Mouse (Mus musculus) MEL (cell line): Measurements from ENCODE around the gene Syn2. TPM values are rescaled to one million over a fixed set of nuclear protein-coding genes. Genes with fewer than 3 reads are reported as not detected.

Experiments
- DNase-seq: peaks from one replicate; pipeline ENCODE4 v3.0.0; 2011; ENCODE audit warnings: low read depth, low spot score
- H3K27ac ChIP-seq: 2 replicates; pipeline ENCODE4 v1.5.1; 2012; ENCODE audit warnings: low read depth, mild to moderate bottlenecking, control low read depth, low read length, moderate library complexity; ENCODE audit not compliant: control insufficient read depth
- H3K27me3 ChIP-seq, 2 experiments: fragments of 150-350 bp in 1 of 2; sonication (generic) in 1 of 2; 2 replicates each; pipeline ENCODE4 v1.6.1; 2012; ENCODE audit warnings: low read length in 2 of 2, mild to moderate bottlenecking in 2 of 2, improper control_type of control experiment in 1 of 2, moderate library complexity in 1 of 2; ENCODE audit not compliant: insufficient read depth in 2 of 2, control insufficient read depth in 1 of 2
- H3K36me3 ChIP-seq, 2 experiments: 2 replicates each; pipeline ENCODE4 v1.6.1; 2012 to 2014; ENCODE audit warnings: low read length in 2 of 2, improper control_type of control experiment in 1 of 2, inconsistent platforms in 1 of 2, mild to moderate bottlenecking in 1 of 2; ENCODE audit not compliant: insufficient read depth in 2 of 2, control insufficient read depth in 1 of 2
- H3K4me1 ChIP-seq, 2 experiments: fragments of 150-350 bp in 1 of 2; sonication (generic) in 1 of 2; 2 replicates each; pipeline ENCODE4 v1.6.1; 2012; ENCODE audit warnings: low read length in 2 of 2, improper control_type of control experiment in 1 of 2, mild to moderate bottlenecking in 1 of 2; ENCODE audit not compliant: insufficient read depth in 2 of 2, control insufficient read depth in 1 of 2
- H3K4me3 ChIP-seq, 2 experiments: fragments of 150-350 bp in 1 of 2; sonication (generic) in 1 of 2; 2 replicates each; pipeline ENCODE4 v1.5.1; 2012; ENCODE audit warnings: low read depth in 2 of 2, low read length in 2 of 2, mild to moderate bottlenecking in 2 of 2, moderate library complexity in 2 of 2, control low read depth in 1 of 2, improper control_type of control experiment in 1 of 2; ENCODE audit not compliant: control insufficient read depth in 1 of 2, insufficient read depth in 1 of 2
- H3K79me2 ChIP-seq: 2 replicates; pipeline ENCODE4 v1.6.1; 2012; ENCODE audit warnings: mild to moderate bottlenecking, low read length, moderate library complexity; ENCODE audit not compliant: control insufficient read depth, poor library complexity, insufficient read depth
- H3K9ac ChIP-seq: 2 replicates; pipeline ENCODE4 v1.6.1; 2012; ENCODE audit warnings: low read depth, mild to moderate bottlenecking, control low read depth, low read length, moderate library complexity; ENCODE audit not compliant: control insufficient read depth, poor library complexity, severe bottlenecking
- H3K9me3 ChIP-seq: fragments of 150-350 bp; sonication (generic); replicated peaks from 2 replicates; pipeline ENCODE4 v1.6.1; 2012; ENCODE audit warnings: mild to moderate bottlenecking, low read length, improper control_type of control experiment, moderate library complexity; ENCODE audit not compliant: insufficient read depth
- BHLHE40 ChIP-seq: IDR thresholded peaks from 2 replicates; pipeline ENCODE4 v1.6.1; 2012; ENCODE audit warnings: low read depth, mild to moderate bottlenecking, inconsistent platforms, low read length, improper control_type of control experiment, borderline replicate concordance
- CHD2 ChIP-seq: IDR thresholded peaks from 2 replicates; pipeline ENCODE4 v1.6.1; 2011; ENCODE audit warnings: low read length, improper control_type of control experiment
- ELF1 ChIP-seq: IDR thresholded peaks from 2 replicates; pipeline ENCODE4 v1.6.1; 2014; ENCODE audit warnings: low read depth, mild to moderate bottlenecking, inconsistent platforms, low read length, improper control_type of control experiment, moderate library complexity
- EP300 ChIP-seq, 2 experiments: IDR thresholded peaks; 2 replicates each; pipeline ENCODE4 v1.6.1; 2011; ENCODE audit warnings: improper control_type of control experiment in 2 of 2, low read length in 2 of 2, low read depth in 1 of 2, mild to moderate bottlenecking in 1 of 2
- ETS1 ChIP-seq: IDR thresholded peaks from 2 replicates; pipeline ENCODE4 v1.6.1; 2012; ENCODE audit warnings: low read depth, mild to moderate bottlenecking, inconsistent platforms, low read length, improper control_type of control experiment, moderate library complexity
- JUND ChIP-seq: IDR thresholded peaks from 2 replicates; pipeline ENCODE4 v1.6.1; 2011; ENCODE audit warnings: low read depth, mild to moderate bottlenecking, improper control_type of control experiment, low read length
- KAT2A ChIP-seq: conservative IDR thresholded peaks from 2 replicates; pipeline ENCODE4 v1.6.1; 2012; ENCODE audit warnings: low read depth, low read length, improper control_type of control experiment, inconsistent platforms
- MXI1 ChIP-seq: IDR thresholded peaks from 2 replicates; pipeline ENCODE4 v1.6.1; 2011; ENCODE audit warnings: mild to moderate bottlenecking, low read depth, low read length, improper control_type of control experiment
- MYB ChIP-seq: IDR thresholded peaks from 2 replicates; pipeline ENCODE4 v1.6.1; 2011; ENCODE audit warnings: mild to moderate bottlenecking, low read depth, low read length, improper control_type of control experiment
- MYC ChIP-seq: IDR thresholded peaks from 2 replicates; pipeline ENCODE4 v1.6.1; 2011; ENCODE audit warnings: low read depth, mild to moderate bottlenecking, low read length, improper control_type of control experiment, moderate library complexity
- NELFE ChIP-seq: IDR thresholded peaks from 2 replicates; pipeline ENCODE4 v1.6.1; 2011; ENCODE audit warnings: low read depth, low read length, improper control_type of control experiment
- NRF1 ChIP-seq: IDR thresholded peaks from 2 replicates; pipeline ENCODE4 v1.6.1; 2014; ENCODE audit warnings: low read depth, mild to moderate bottlenecking, inconsistent platforms, low read length, improper control_type of control experiment, moderate library complexity; ENCODE audit not compliant: poor library complexity, insufficient read depth, severe bottlenecking
- POLR2A ChIP-seq, 2 experiments: IDR thresholded peaks; 2 replicates each; pipeline ENCODE4 v1.6.1; 2011 to 2012; ENCODE audit warnings: low read length in 2 of 2, mild to moderate bottlenecking in 2 of 2, control low read depth in 1 of 2, improper control_type of control experiment in 1 of 2, low read depth in 1 of 2, moderate library complexity in 1 of 2; ENCODE audit not compliant: control insufficient read depth in 1 of 2, insufficient read depth in 1 of 2, poor library complexity in 1 of 2
- POLR2AphosphoS2 ChIP-seq: IDR thresholded peaks from 2 replicates; pipeline ENCODE4 v1.6.1; 2011; ENCODE audit warnings: low read length, improper control_type of control experiment
- POLR2AphosphoS5 ChIP-seq: IDR thresholded peaks from 2 replicates; pipeline ENCODE4 v1.6.1; 2012; ENCODE audit warnings: low read depth, borderline replicate concordance, mild to moderate bottlenecking, inconsistent platforms, low read length, moderate library complexity, mixed read lengths
- RAD21 ChIP-seq: IDR thresholded peaks from 2 replicates; pipeline ENCODE4 v1.6.1; 2011; ENCODE audit warnings: mild to moderate bottlenecking, low read depth, low read length, improper control_type of control experiment
- SMC3 ChIP-seq: IDR thresholded peaks from 2 replicates; pipeline ENCODE4 v1.6.1; 2011; ENCODE audit warnings: low read depth, low read length, improper control_type of control experiment
- UBTF ChIP-seq: IDR thresholded peaks from 2 replicates; pipeline ENCODE4 v1.6.1; 2012; ENCODE audit warnings: low read depth, mild to moderate bottlenecking, inconsistent platforms, low read length, improper control_type of control experiment, moderate library complexity, borderline replicate concordance; ENCODE audit not compliant: insufficient read depth
- USF1 ChIP-seq: IDR thresholded peaks from 2 replicates; pipeline ENCODE4 v1.6.1; 2014; ENCODE audit warnings: low read depth, mild to moderate bottlenecking, inconsistent platforms, low read length, improper control_type of control experiment, moderate library complexity
- ZKSCAN1 ChIP-seq: IDR thresholded peaks from 2 replicates; pipeline ENCODE4 v1.6.1; 2012; ENCODE audit warnings: low read depth, mild to moderate bottlenecking, inconsistent platforms, low read length, improper control_type of control experiment, moderate library complexity
- ZMIZ1 ChIP-seq: IDR thresholded peaks from 2 replicates; pipeline ENCODE4 v1.6.1; 2012; ENCODE audit warnings: low read depth, mild to moderate bottlenecking, inconsistent platforms, low read length, improper control_type of control experiment, moderate library complexity
- ZNF384 ChIP-seq: IDR thresholded peaks from 2 replicates; pipeline ENCODE4 v1.6.1; 2012; ENCODE audit warnings: low read depth, mild to moderate bottlenecking, inconsistent platforms, low read length, improper control_type of control experiment
- polyA plus RNA-seq, 2 experiments: library from polyadenylated mRNA; stranded (reverse) in 1 of 2; unstranded in 1 of 2; fragments of >175 nt in 1 of 2; fragments of >200 nt in 1 of 2; gene quantifications; 2 replicates each; pipeline versions ENCODE4 v1.2.1 to v1.2.4; 2012; ENCODE audit warnings: low replicate concordance in 2 of 2, low read depth in 1 of 2; ENCODE audit not compliant: insufficient read length in 2 of 2, insufficient read depth in 1 of 2, missing spikeins in 1 of 2
- total RNA-seq: library from RNA; depleted of rRNA; stranded (reverse); fragments of 300-350 nt; gene quantifications from 2 replicates; pipeline ENCODE4 v1.2.3, GENCODE M21; 2012

The Syn2 gene
- total and polyA plus RNA-seq, 3 experiments, result not detected

- TF ChIP-seq ZKSCAN1, result no peak
- no peak for TF ChIP-seq POLR2AphosphoS5
- TF ChIP-seq SMC3, result no peak
- TF ChIP-seq EP300 (IDR thresholded peaks at IDR 0.05; ENCODE audit: low read depth in 1 of 2, low read length in 2 of 2), result no peak
- no peak for TF ChIP-seq JUND
- no peak overlapping the region for H3K4me3 ChIP-seq
- H3K27me3 ChIP-seq, result no peaks in the 10 kb centered on the region; a peak in 1 of 4 replicates
- no peak overlapping the region for H3K27ac ChIP-seq
- H3K36me3 ChIP-seq, result no peaks in the 10 kb centered on the region
- no peak overlapping the region for H3K9ac ChIP-seq
- no peaks in the 10 kb centered on the region for H3K4me1 ChIP-seq
- H3K9me3 ChIP-seq, result no peaks in the 10 kb centered on the region
- no peak for DNase-seq
- H3K79me2 ChIP-seq, result no peaks in the 10 kb centered on the region
Measured at GRCm38 (mm10) chr6:115275116-115275815, 140.6 kb downstream of the Syn2 start.

- Histone ChIP-seq H3K27ac (no peak overlapping the region), H3K9me3 (no peaks in the 10 kb centered on the region), H3K4me1 (no peaks in the 10 kb centered on the region), H3K4me3 (no peak overlapping the region), H3K9ac (no peak overlapping the region), H3K36me3 (no peaks in the 10 kb centered on the region), H3K27me3 (no peaks in the 10 kb centered on the region; a peak in 1 of 4 replicates), H3K79me2 (no peaks in the 10 kb centered on the region)
- DNase-seq, result peak; percentile 7
- TF ChIP-seq CHD2 (no peak), ELF1 (no peak), POLR2A (IDR thresholded peaks at IDR 0.05; ENCODE audit: control insufficient read depth in 1 of 2, insufficient read depth in 1 of 2, low read depth in 1 of 2, low read length in 2 of 2, poor library complexity in 1 of 2) (no peak), USF1 (no peak)
- TF ChIP-seq, all 39 proteins: peak for 0
Measured at GRCm38 (mm10) chr6:115278086-115278485, 143.4 kb downstream of the Syn2 start.

- no peaks in the 10 kb centered on the region for H3K4me1 ChIP-seq
- H3K27me3 ChIP-seq, result no peaks in the 10 kb centered on the region; a peak in 1 of 4 replicates
- H3K27ac ChIP-seq, result no peak overlapping the region
- no peak overlapping the region for H3K4me3 ChIP-seq
- TF ChIP-seq ETS1 (no peak), MYB (no peak), CHD2 (no peak), MYC (no peak), NELFE (no peak), JUND (no peak), RAD21 (no peak), ZNF384 (no peak), ZMIZ1 (no peak), NRF1 (no peak), MXI1 (no peak), KAT2A (no peak), UBTF (no peak), BHLHE40 (no peak), EP300 (IDR thresholded peaks at IDR 0.05; ENCODE audit: low read depth in 1 of 2, low read length in 2 of 2) (no peak), POLR2AphosphoS2 (no peak), POLR2AphosphoS5 (no peak)
- H3K9ac ChIP-seq, result no peak overlapping the region
- no peaks in the 10 kb centered on the region for H3K36me3 ChIP-seq
- H3K9me3 ChIP-seq, result no peaks in the 10 kb centered on the region
- DNase-seq, result no peak
- H3K79me2 ChIP-seq, result no peaks in the 10 kb centered on the region
Measured at GRCm38 (mm10) chr6:115279639-115280038, 144.9 kb downstream of the Syn2 start.
